ENCODE assay signal across 8 mouse cellular contexts in the genomic region with DNA sequence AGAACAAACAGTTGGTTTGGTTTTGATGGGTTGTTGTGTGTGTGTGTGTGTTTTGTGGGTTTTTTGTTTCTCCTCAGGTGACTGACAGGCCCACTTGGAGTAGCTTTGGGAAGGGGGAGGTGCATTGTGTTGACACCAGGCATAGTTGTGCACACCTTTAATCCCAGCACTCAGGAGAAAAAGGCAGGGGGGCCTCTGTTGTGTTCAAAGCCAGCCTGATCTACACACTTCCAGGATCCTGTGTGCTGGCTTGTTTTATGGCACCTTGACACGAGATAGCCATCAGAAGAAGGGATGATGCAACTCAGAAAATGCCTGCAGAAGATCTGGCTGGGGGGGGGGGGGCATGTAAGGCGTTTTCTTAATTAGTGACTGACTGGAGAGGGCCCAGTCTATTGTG. TPM values are rescaled to one million over a fixed set of nuclear protein-coding genes. Genes with fewer than 3 reads are reported as not detected.
DNase-seq lines count a peak whose midpoint lies in the region; ATAC-seq and TF ChIP-seq lines count a peak whose summit lies in the region.
"Had no signal": no experiment of that assay in that cellular context is flagged by ENCODE, and none has a peak within 500 bp of the region (broad histone marks: within the 10 kb centered on the region; RNA-seq: fewer than 3 reads in every experiment).

No protein-coding gene starts in this region.

- no peak overlapping the region for H3K9ac ChIP-seq in kidney, embryonic 15.5 days
- peak overlapping the region; percentile 94; the same call in 1 of the 2 replicates for H3K9ac ChIP-seq in ES-E14 (ENCODE audit: insufficient read depth, low read depth, low read length, poor library complexity, severe bottlenecking)
- no peak overlapping the region for H3K9ac ChIP-seq in embryonic facial prominence, embryonic 12.5 days
- H3K9ac ChIP-seq in liver, embryonic 13.5 days = peak overlapping the region; percentile 78

- WGBS in kidney, embryonic 15.5 days = 50% methylated on average over 2 of the region's 2 CpGs
- WGBS in embryonic facial prominence, embryonic 12.5 days = 71% methylated on average over 2 of the region's 2 CpGs
- 35% methylated on average over 2 of the region's 2 CpGs for WGBS in liver, embryonic 13.5 days (ENCODE audit: insufficient replicate concordance)

- no peaks in the 10 kb centered on the region for H3K27me3 ChIP-seq in kidney, embryonic 15.5 days
- no peaks in the 10 kb centered on the region for H3K27me3 ChIP-seq in embryonic facial prominence, embryonic 12.5 days
- no peaks in the 10 kb centered on the region for H3K27me3 ChIP-seq in liver, embryonic 13.5 days

- H3K4me3 ChIP-seq in kidney, embryonic 15.5 days (replicated peaks) = no peak overlapping the region
- H3K4me3 ChIP-seq in ES-E14 (ENCODE audit: insufficient read depth in 1 of 2, low read depth in 1 of 2, low read length in 2 of 2, poor library complexity in 1 of 2, severe bottlenecking in 1 of 2) = no peak overlapping the region
- H3K4me3 ChIP-seq in embryonic facial prominence, embryonic 12.5 days = no peak overlapping the region
- peak overlapping the region; percentile 69 for H3K4me3 ChIP-seq in liver, embryonic 13.5 days (replicated peaks)

- 0 out of 2 replicates have a peak overlapping the region, but pooled peaks have one; percentile 81 for H3K4me2 ChIP-seq in kidney, embryonic 15.5 days
- peak overlapping the region; percentile 78; the same call in 1 of the 2 replicates for H3K4me2 ChIP-seq in embryonic facial prominence, embryonic 12.5 days (replicated peaks)
- peak overlapping the region; percentile 94 for H3K4me2 ChIP-seq in liver, embryonic 13.5 days

- H3K4me1 ChIP-seq in kidney, embryonic 15.5 days = peaks cover 35% of the 10 kb centered on the region
- H3K4me1 ChIP-seq in ES-E14 (ENCODE audit: control insufficient read depth in 2 of 2, insufficient read depth in 2 of 2, low read length in 2 of 2, poor library complexity in 1 of 2) = peaks cover 0 to 11% of the 10 kb centered on the region in 2 experiments; a peak in 2 of 4 replicates
- peaks cover 30% of the 10 kb centered on the region for H3K4me1 ChIP-seq in embryonic facial prominence, embryonic 12.5 days
- peaks cover 50% of the 10 kb centered on the region for H3K4me1 ChIP-seq in liver, embryonic 13.5 days (replicated peaks)

- H3K27ac ChIP-seq in kidney, embryonic 15.5 days = no peak overlapping the region
- H3K27ac ChIP-seq in ES-E14 (ENCODE audit: insufficient read depth, low read depth, low read length, poor library complexity, severe bottlenecking) = no peak overlapping the region
- H3K27ac ChIP-seq in embryonic facial prominence, embryonic 12.5 days = no peak overlapping the region
- peak overlapping the region; percentile 74; the same call in 1 of the 2 replicates for H3K27ac ChIP-seq in liver, embryonic 13.5 days

- in situ Hi-C loops in ES-E14 (cut with MboI; ENCODE audit: low sequenced_read_pairs in 2 of 2, unreplicated experiment in 2 of 2) = no loop called here

- peaks cover 24% of the 10 kb centered on the region for H3K36me3 ChIP-seq in kidney, embryonic 15.5 days
- peaks cover 23% of the 10 kb centered on the region for H3K36me3 ChIP-seq in ES-E14 (ENCODE audit: control insufficient read depth, insufficient read depth, low read length, poor library complexity, severe bottlenecking)
- H3K36me3 ChIP-seq in embryonic facial prominence, embryonic 12.5 days = peaks cover 21% of the 10 kb centered on the region
- peaks cover 27% of the 10 kb centered on the region for H3K36me3 ChIP-seq in liver, embryonic 13.5 days

- ATAC-seq in kidney, embryonic 15.5 days (replicated peaks; ENCODE audit: low FRiP score) = no peak
- ATAC-seq in embryonic facial prominence, embryonic 12.5 days (ENCODE audit: insufficient number of reproducible peaks, insufficient read depth, low FRiP score, low TSS enrichment) = no peak
- ATAC-seq in liver, embryonic 13.5 days (ENCODE audit: low read depth) = no peak
- ATAC-seq in activated CD4-positive, CD25-positive, alpha-beta regulatory T cell, adult 4 months = no peak
- no peak for ATAC-seq in erythroblast, adult 5-6 weeks (replicated peaks; ENCODE audit: low FRiP score, poor library complexity, severe bottlenecking)

- no peak for DNase-seq in kidney, adult 9 months
- DNase-seq in ES-E14 (ENCODE audit: low read depth, low spot score) = no peak
- DNase-seq in liver, embryonic 13.5 days = no peak
- DNase-seq: kidney, postnatal 25 days had no signal

- H3K9me3 ChIP-seq in kidney, embryonic 15.5 days (replicated peaks) = no peaks in the 10 kb centered on the region
- no peaks in the 10 kb centered on the region for H3K9me3 ChIP-seq in ES-E14 (ENCODE audit: control insufficient read depth, insufficient read depth, low read depth, low read length)
- H3K9me3 ChIP-seq in embryonic facial prominence, embryonic 12.5 days = no peaks in the 10 kb centered on the region
- no peaks in the 10 kb centered on the region for H3K9me3 ChIP-seq in liver, embryonic 13.5 days (replicated peaks)

TF ChIP-seq in ES-E14, 5 proteins besides CTCF, POLR2A, EP300 and RAD21:
- TF ChIP-seq ZNF384 (IDR thresholded peaks at IDR 0.05; ENCODE audit: low read depth, low read length) = no peak
- TF ChIP-seq HCFC1 (IDR thresholded peaks at IDR 0.05; ENCODE audit: borderline replicate concordance, insufficient read depth, low read length) = no peak
- TF ChIP-seq CHD2 (IDR thresholded peaks at IDR 0.05; ENCODE audit: low read depth, low read length) = no peak
- TF ChIP-seq MAFK (IDR thresholded peaks at IDR 0.05; ENCODE audit: insufficient read depth, low read depth, low read length) = no peak
- no peak for TF ChIP-seq ZC3H11A (IDR thresholded peaks at IDR 0.05; ENCODE audit: borderline replicate concordance, low read depth, low read length)

RNA-seq across cellular contexts. Expression of a gene that starts 14.9 kb away (rescaled TPM):
- 158 and 174 TPM in 2 replicates for polyA plus RNA-seq in kidney, embryonic 15.5 days (2015; fragmentation: Nextera tagmentation; extraction: Ambion mirVana)
- total RNA-seq in ES-E14 (2012; rRNA removed) = 72.7 and 94.5 TPM in 2 replicates
- polyA plus RNA-seq in embryonic facial prominence, embryonic 12.5 days (2016; fragmentation: Nextera tagmentation; extraction: Ambion mirVana) = 156 TPM in 2 replicates
- 49.7 and 60.4 TPM in 2 replicates for polyA plus RNA-seq in liver, embryonic 13.5 days (2015; fragmentation: Nextera tagmentation; extraction: Ambion mirVana)
- 100 to 1,000 TPM in 1 of 2 experiments, 10 to 100 TPM in 1; 63.3 to 105 TPM for polyA plus RNA-seq in activated CD4-positive, CD25-positive, alpha-beta regulatory T cell, adult 4 months (2017; shearing (Covaris generic))
- total RNA-seq in erythroblast, adult 5-6 weeks (2015; ENCODE audit: low replicate concordance) = 26.5 and 46.4 TPM in 2 replicates
- 24.3 and 24.4 TPM in 2 replicates for total RNA-seq in erythroblast, adult 5-6 weeks (2017; ENCODE audit: low replicate concordance)

Comparison
In these comparisons a context has a peak if more than half of its experiments do, and no peak if none do; other contexts are left out.
1. H3K9ac ChIP-seq: peak in ES-E14 (single experiment) and liver, embryonic 13.5 days (single experiment); none in kidney, embryonic 15.5 days (single experiment) and embryonic facial prominence, embryonic 12.5 days (single experiment).
2. Peak in every context shown above with its lines, with median percentiles within 50 percentile points of each other: H3K4me2 ChIP-seq.